Mouse (Mus musculus) left cerebral cortex, adult 2 months (tissue): ENCODE results near the gene Drd1. TPM values are rescaled to one million over a fixed set of nuclear protein-coding genes. Genes with fewer than 3 reads are reported as not detected.

Experiments
- DNase-seq, 2 experiments: peaks; one replicate each; pipeline ENCODE4 v3.0.0; 2021 to 2022; ENCODE audit warnings: low spot score in 2 of 2, mixed read lengths in 1 of 2; ENCODE audit errors: extremely low spot score in 1 of 2
- H3K27ac ChIP-seq: fragments of 200-600 bp; 2 replicates; pipeline ENCODE4 v1.8.1; 2022
- H3K4me3 ChIP-seq: fragments of 200-600 bp; 2 replicates; pipeline ENCODE4 v1.8.1; 2022
- CTCF ChIP-seq: fragments of 200-600 bp; IDR thresholded peaks from 2 replicates; pipeline ENCODE4 v1.8.1; 2022; ENCODE audit warnings: antibody characterized with exemption, mild to moderate bottlenecking, moderate library complexity
- intact Hi-C: fragments of 180-260 bp; cut with DNase I; formaldehyde crosslinking; loops from one replicate; pipeline ENCODE4 v1.15.1; 2025
- total RNA-seq, 2 experiments: library from RNA; stranded (reverse); gene quantifications; 2 replicates each; pipeline ENCODE4 v1.2.3; 2021

Gene Drd1
- total RNA-seq, 2 experiments from 2014 or later: 30.0 to 34.8 TPM

- Histone ChIP-seq H3K4me3 (no peak overlapping the region), H3K27ac (no peak overlapping the region)
- DNase-seq: no peak
- intact Hi-C loops: no loop called here
- TF ChIP-seq CTCF: no peak
These were observed 17.6 kb downstream of the Drd1 start for GRCm38 (mm10) chr13:54037936-54038335.

DNA sequence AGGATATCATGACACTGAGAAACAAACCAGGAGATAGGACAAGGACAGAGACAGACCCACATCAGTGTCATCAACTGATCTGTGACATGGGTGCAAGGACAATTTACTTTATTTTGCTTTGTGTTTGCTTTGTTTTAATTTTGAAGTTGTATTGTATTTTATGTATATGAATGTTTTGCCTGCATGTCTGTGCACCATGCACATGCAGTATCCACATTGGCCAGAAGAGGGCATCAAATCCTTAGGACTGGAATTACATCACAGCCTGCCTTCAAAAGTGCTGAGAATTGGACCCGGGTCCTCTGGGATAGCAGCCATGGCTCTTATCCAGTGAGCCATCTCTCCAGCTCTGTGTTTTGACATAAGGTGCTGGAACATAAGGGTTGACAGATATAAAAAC is 20.0 kb downstream of the Drd1 start:
- Histone ChIP-seq H3K4me3 (no peak overlapping the region), H3K27ac (no peak overlapping the region)
- DNase-seq: no peak
- peak; percentile 51 for TF ChIP-seq CTCF
- intact Hi-C loops: no loop called here

DNA sequence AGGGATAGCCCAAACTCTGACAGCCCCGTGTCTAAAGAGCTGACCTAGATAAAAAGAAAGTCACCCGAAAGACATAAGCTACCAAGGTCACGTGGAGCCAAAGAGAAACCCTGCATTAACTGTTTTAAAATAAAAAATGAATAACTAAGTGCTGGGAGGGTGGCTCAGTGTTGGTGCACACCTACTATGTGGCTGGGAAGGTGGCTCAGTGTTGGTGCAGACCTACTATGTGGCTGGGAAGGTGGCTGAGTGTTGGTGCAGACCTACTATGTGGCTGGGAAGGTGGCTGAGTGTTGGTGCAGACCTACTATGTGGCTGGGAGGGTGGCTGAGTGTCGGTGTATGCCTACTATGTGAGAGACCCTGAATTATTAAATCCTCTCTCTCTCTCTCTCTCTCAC is 21.9 kb downstream of the Drd1 start:
- intact Hi-C loops: no loop called here
- no peak overlapping the region for H3K27ac ChIP-seq
- TF ChIP-seq CTCF: no peak
- no peak overlapping the region for H3K4me3 ChIP-seq
- no peak for DNase-seq

DNA sequence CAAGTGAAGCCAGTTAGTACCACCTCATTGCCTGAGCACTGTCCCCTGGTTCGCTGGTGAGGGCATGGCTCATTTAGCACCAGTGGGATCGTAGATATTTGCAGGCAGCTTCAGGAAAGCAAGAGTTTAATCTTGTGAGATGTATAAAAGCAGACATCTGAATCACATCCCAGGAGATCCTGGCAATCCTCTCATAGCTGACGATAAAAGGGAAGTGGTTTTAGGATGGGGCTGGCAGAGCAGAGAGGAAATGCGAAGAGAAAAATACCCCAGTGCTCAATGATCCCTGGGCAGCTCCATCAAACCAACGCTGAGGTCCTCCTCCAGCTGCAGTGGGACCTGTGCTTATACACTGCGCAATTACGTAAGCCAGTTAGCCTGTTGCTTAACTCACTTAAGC is 28.4 kb downstream of the Drd1 start:
- Histone ChIP-seq H3K4me3 (no peak overlapping the region), H3K27ac (no peak overlapping the region)
- no peak for TF ChIP-seq CTCF
- intact Hi-C loops: no loop called here
- no peak for DNase-seq

GRCm38 (mm10) chr13:54023311-54023710 is 32.2 kb downstream of the Drd1 start:
- H3K27ac ChIP-seq: no peak overlapping the region
- DNase-seq: no peak
- no peak overlapping the region for H3K4me3 ChIP-seq
- intact Hi-C loops: no loop called here
- TF ChIP-seq CTCF: no peak

GRCm38 (mm10) chr13:54008716-54009115 is 46.8 kb downstream of the Drd1 start:
- H3K4me3 ChIP-seq: no peak overlapping the region
- no peak for DNase-seq
- intact Hi-C loops: no loop called here
- no peak overlapping the region for H3K27ac ChIP-seq
- no peak for TF ChIP-seq CTCF

Other genes starting within 250 kb of the Drd1 start
- gene Sfxn1, start 16.2 kb upstream of the Drd1 start, total RNA-seq: 10 to 100 TPM; 44.6 to 46.4 TPM
- gene Hrh2, start 136.4 kb upstream of the Drd1 start, total RNA-seq: 10 to 100 TPM; 14.6 to 17.5 TPM